Mouse (Mus musculus) cerebellum, postnatal 36 days (tissue): Measurements from ENCODE around the gene Slc25a48.

Experiments
- DNase-seq, 2 experiments: peaks; one replicate each; pipeline ENCODE4 v3.0.0; 2021 to 2022; ENCODE audit warnings: mixed read lengths in 2 of 2

The Slc25a48 gene

DNA sequence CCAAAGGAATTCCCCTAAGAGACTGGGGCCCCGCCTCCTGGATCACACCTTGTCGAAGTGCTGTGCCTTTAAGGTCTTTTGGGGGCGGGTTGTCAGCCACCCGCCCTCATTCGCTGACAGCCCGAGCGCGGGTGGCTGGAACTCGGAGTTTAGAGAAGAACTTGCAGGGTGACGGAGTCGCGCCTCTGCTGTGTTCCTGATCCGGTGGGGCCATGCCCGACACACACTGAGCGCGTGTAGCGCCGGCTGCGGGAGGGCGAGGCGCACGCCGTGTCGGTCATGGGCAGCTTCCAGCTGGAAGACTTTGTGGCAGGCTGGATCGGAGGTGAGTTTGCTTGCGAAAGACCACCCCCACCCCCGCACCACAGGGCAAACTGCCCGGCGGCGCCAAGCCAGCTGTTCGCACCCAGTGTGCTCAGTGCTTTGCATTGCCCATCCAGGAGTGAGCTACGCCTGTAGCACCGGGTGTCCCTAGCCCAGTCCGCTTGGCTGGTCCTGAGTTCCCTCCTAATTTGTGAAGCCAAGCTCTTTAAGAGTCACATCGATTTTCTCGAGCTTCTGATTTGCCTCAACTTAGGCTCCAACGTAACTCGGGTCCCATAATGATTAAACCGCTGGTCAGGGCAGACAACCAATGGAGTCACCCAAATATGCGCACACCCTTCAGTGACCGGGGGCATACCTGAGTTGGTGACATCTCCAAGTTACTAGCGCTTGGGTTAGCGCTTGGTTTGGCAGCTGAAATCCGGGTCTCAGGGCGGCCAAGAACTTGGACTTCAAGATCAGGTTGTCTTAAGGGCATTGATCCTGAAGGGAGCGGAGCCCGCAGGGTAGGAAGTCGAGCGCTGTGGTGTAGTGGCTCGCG, at the start of gene Slc25a48:
Slc25a48 (plus strand) TSS at position 145 of the 865 bp plus-strand sequence.
- DNase-seq: no peak

DNA sequence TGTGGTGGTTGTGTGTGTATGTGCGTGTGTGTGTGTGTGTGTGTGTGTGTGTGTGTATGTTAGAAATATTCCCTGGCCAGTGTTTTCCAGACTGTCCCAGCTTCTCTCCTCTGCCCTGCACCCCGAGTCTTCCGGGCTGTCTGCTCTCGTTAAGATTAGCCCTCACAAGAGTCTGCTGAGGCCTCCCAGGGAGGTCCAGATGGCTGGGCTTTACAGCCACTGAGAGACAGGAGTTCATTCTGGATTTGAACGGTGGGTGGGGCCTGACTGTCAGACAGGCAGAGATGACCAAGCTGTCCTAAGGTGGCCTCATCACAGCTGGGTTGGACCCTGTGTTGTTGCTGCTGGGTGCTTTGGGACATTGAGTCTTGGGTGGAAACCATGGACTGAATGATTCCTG, 40.6 kb upstream of the Slc25a48 start:
- DNase-seq: peak in 1 of 2 experiments; percentile 21

DNA sequence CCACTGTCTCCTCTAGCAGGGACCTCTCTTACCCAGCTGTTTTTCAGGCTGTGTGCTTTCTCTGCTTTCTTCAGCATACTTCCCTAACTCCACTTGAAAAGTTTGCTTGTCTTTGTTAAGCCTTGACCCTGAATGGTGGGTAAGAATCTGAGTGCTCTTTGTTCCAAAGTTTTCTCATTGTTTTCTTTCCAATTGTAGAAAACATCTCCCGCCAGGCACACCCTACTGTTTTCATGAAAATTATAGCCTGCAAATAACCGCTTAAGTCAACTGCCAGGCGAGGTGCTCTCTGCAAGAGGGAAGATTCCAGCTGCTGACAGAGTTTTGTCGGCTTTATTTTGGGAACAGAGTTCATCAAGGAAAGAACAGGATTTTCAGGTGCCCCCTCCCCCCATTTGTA, 37.0 kb upstream of the Slc25a48 start:
- DNase-seq: no peak

DNA sequence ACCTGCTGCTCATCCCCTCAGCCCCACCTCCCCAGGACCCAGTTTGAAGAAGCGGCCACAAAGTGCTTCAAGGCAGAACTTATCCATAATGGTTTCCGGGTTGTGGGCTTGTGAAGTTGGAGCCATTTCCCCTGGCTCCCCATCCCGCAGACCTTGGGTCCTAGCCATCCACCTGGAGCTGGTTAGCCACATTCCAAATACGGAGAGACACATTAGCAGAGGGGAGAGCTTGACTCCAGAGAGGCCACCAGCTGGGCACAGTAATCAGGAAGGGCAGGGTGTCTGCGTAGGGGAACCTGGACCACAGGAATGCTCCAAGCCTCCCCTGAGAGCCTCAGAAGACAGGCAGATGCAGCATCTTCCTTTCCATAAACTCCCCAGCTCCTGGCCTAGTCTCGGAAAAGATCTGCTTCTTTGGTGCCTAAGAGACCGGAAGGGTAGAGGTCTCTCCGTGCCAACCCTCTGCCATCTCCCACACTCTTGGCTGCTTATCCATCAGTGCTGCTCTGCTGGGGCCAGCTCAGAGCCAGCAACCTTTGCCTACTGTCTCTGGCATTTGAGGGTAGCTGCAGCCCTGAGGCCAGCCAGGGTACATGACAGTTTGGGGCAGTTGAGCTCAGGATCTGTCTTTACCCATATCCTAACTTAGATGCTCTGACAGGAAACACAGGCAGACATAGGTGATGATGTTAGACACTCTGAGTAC, 34.6 kb upstream of the Slc25a48 start:
- DNase-seq: no peak

- peak; percentile 35 to 39 for DNase-seq
These were observed 33.5 kb upstream of the Slc25a48 start for GRCm38 (mm10) chr13:56404511-56405140.

- DNase-seq: no peak
These were observed 25.8 kb upstream of the Slc25a48 start for GRCm38 (mm10) chr13:56412286-56412873.

GRCm38 (mm10) chr13:56418685-56419483, 19.3 kb upstream of the Slc25a48 start:
- no peak for DNase-seq

DNA sequence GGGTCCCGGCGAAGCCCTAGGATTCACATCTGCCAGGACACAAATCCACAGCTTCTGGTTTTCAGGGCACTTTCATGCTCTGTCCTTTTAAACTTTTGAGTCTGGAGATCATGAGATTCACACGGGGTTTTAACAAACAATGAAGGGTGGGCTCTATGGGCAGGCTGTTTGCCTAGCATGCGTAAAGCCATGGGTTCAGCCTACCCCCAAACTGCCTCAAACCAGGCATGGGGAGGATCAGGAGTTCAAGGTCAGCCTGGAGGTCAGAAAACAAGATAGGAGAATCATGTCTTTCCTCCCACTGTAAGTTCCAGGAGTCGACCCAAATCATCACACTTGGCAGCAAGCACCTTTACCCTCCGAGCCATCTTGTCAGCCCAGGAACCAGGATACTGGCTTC, 18.6 kb upstream of the Slc25a48 start:
- DNase-seq: no peak

GRCm38 (mm10) chr13:56422072-56422723, 16.0 kb upstream of the Slc25a48 start:
- DNase-seq: peak; percentile 58 to 72

DNA sequence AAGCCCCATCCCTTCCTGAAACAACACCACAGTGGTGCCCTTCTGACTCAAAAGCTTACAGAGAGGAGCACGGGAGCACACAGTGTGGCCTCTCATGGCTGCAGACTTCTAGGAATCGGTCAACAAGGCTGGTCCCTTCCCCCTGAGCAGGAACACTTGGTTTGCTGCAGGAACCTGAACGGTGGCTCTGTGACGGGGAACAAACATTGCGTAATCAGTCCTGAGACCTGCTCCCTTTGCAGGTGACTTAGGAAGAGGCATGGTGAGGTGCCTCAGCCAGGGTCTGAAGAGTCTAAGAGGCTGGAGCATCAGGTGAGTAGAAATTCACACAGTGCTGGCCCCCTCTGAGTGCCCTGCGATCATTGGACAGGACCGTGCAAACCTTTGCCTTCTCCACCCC, 12.2 kb upstream of the Slc25a48 start:
- DNase-seq: no peak

GRCm38 (mm10) chr13:56426365-56426764, 11.8 kb upstream of the Slc25a48 start, which contains the start of gene Gm3045:
Gene Gm3045 (plus strand): TSS chr13:56426594.
- peak in 1 of 2 experiments; percentile 21 for DNase-seq

DNA sequence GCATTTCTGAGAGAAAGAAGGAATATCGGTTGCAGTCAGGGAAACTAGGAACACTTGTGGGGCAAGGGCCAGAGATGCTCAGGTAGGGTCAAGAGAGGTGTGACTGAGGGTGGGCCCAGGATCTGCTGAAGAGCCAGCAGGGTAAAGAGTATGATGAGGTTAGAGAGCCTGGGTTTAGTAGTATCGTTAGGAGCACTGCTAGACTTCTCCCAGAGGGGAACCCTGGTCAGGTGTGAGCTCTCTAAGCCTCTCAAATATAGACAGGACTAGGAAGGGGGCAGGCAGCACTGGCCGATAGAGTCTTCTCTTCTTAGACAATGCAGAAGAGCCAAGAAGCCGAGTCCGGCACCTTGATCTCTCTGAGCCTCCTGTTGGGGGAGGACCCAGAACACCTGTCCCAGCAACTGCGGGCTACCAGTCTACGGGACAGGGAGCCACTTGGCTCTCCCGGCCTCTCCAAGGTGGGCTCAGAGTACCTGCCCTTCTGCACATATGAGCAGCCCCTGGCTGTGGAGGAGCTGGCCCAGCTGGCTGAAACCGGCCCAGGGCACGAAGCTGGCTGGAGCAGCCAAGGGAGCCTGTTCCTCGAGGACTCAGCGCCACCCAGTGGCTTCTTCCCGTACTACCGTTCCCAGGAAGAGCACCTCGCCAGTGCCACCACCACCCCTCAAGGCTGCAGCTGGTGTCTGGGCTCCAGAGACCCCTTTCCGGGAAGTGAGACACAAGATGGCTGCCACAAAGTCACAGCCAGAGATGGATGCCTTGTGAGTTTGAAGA, 9.2 kb upstream of the Slc25a48 start:
- DNase-seq: peak; percentile 82 to 84

DNA sequence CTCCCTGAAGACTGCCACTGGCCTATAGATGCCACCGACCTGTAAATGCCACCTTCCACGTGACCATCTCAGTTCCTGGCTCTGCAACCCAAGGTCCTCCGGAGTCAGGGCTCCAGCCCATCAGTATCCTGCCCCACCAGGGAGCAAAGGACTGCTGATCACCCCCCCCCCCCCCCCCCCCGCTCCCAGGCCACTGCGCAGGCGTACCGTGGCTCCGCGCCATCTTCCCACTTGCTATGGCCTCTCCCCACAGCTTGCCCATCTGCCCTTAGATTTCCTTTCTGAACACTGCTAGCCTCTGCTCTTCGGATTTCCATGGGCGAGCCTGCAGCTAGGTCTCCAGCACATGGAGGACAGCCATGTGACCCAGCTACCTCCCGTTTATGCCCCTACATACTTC, 5.7 kb upstream of the Slc25a48 start:
- DNase-seq: peak; percentile 53 to 64

DNA sequence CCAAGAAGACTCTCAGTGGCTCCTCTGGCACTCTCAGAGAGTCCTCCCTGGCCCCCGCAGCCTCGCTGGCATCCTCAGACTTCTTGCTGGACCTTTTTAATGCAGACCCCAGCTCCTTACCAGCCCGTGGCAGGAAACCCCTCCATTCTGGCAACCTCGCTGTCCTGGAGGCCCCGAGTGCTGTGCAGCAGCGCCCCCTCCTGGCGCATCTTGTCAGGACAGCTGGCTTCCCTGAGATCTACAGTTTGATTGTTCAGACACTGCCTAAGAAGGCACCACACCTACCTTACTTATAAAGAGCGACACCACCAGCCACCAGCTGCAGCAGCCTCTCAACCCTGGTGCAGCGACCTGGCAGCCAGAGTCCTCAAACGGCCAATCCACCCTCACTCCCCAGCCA, 4.7 kb upstream of the Slc25a48 start:
- peak; percentile 73 to 76 for DNase-seq

- no peak for DNase-seq
These were observed 3.8 kb upstream of the Slc25a48 start for GRCm38 (mm10) chr13:56434311-56434751.

GRCm38 (mm10) chr13:56435615-56436287, 2.4 kb upstream of the Slc25a48 start:
- DNase-seq: no peak

DNA sequence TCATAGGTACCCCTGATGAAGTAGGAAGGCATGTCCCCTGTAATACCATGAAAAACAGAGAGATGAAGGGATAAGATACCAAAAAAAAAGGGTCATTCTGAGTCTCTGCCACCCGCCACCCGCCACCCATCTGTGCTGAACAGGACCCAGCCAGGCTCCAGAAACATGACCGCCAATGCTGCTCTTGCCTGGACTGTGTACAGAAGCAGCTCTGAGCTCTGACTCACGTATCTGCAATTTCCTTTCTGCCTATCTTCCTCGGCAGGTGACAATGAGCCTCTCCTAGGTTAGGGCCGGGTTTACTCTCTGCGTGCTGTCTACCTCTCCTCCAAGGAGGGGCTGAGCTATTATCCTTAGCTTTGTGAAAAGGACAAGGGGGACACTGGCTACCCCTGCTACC, 5.3 kb downstream of the Slc25a48 start:
- no peak for DNase-seq

DNA sequence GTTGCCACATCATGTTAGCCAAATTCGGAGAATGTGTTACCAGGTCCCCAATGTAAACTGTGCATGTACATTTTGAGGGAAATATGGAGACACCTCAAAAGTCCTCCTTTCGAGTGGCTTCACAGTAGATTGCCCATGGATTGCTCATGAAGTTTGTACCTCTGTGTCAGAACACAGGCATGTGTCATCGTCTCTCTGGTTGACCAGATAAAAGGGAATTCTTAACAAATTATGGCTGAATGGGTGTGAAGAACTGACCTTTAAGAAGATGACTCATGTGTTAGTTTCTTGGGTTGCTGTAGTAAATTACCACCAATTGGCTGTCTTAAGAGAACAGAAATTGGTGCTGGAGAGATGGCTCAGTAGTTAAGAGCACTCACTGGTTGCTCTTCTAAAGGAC, 6.0 kb downstream of the Slc25a48 start:
- DNase-seq: no peak

DNA sequence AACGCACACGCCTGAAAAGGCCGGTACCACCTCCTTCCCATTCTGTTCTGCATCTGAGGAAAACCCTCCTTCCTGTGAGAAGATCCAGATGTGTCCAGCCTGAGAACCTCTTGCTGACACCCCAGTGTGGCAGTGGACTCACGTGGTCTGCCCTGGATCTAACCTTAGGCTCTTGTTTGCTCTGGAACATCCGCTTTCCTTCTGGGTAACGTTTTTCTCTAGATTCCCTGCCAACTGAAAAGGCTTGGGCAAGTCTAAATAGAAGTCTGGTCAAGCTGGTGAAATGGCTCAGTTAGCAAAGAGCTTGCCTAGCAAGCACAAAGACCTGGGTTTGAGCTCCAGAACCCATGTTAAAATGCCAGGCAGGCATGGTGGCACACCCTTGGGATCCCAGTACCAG, 6.8 kb downstream of the Slc25a48 start:
- DNase-seq: no peak
